Mouse (Mus musculus): ENCODE results near the gene Mlc1. TPM values are rescaled to one million over a fixed set of nuclear protein-coding genes. Genes with fewer than 3 reads are reported as not detected.

Gene Mlc1
- total RNA-seq, 2 experiments from 2014 or later = 107 TPM

GRCm38 (mm10) chr15:88979138-88979446 is 285 bp upstream of the Mlc1 start:
- TF ChIP-seq CTCF (IDR thresholded peaks at IDR 0.05) = no peak
- no peak for DNase-seq (ENCODE audit: extremely low spot score in 1 of 2, low spot score in 2 of 2)
- Histone ChIP-seq H3K4me3 (no peak overlapping the region), H3K27ac (no peak overlapping the region)
- intact Hi-C loops (cut with DNase I) = loop anchor here (1.0 kb wide), 1 partner anchor 20 kb away; no protein-coding TSS in a partner anchor

GRCm38 (mm10) chr15:88972300-88972699 is 6.5 kb downstream of the Mlc1 start:
- no peak overlapping the region for H3K27ac ChIP-seq
- no peak for TF ChIP-seq CTCF (IDR thresholded peaks at IDR 0.05)
- no peak overlapping the region for H3K4me3 ChIP-seq
- DNase-seq (ENCODE audit: extremely low spot score in 1 of 2, low spot score in 2 of 2) = no peak
- intact Hi-C loops (cut with DNase I) = no loop called here

GRCm38 (mm10) chr15:88964070-88964578 is 14.7 kb downstream of the Mlc1 start:
- intact Hi-C loops (cut with DNase I) = no loop called here
- no peak overlapping the region for H3K4me3 ChIP-seq
- H3K27ac ChIP-seq = no peak overlapping the region
- no peak for TF ChIP-seq CTCF (IDR thresholded peaks at IDR 0.05)
- DNase-seq (ENCODE audit: extremely low spot score in 1 of 2, low spot score in 2 of 2) = no peak

- no peak overlapping the region for H3K27ac ChIP-seq
- intact Hi-C loops (cut with DNase I) = no loop called here
- H3K4me3 ChIP-seq = no peak overlapping the region
- DNase-seq (ENCODE audit: extremely low spot score in 1 of 2, low spot score in 2 of 2) = no peak
- TF ChIP-seq CTCF (IDR thresholded peaks at IDR 0.05) = no peak
Observed at GRCm38 (mm10) chr15:88957522-88957921, 21.3 kb downstream of the Mlc1 start.

GRCm38 (mm10) chr15:88955342-88955741 is 23.5 kb downstream of the Mlc1 start:
- DNase-seq (ENCODE audit: extremely low spot score in 1 of 2, low spot score in 2 of 2) = no peak
- H3K4me3 ChIP-seq = no peak overlapping the region
- intact Hi-C loops (cut with DNase I) = no loop called here
- no peak overlapping the region for H3K27ac ChIP-seq
- TF ChIP-seq CTCF (IDR thresholded peaks at IDR 0.05) = no peak

GRCm38 (mm10) chr15:88954368-88955072 is 24.3 kb downstream of the Mlc1 start, which contains the start of gene Ttll8:
TSS of gene Ttll8 (minus strand) at chr15:88954418.
- Histone ChIP-seq H3K27ac (no peak within 1 kb of the TSS), H3K4me3 (peak within 1 kb of the TSS; percentile 46)
- intact Hi-C loops (cut with DNase I) = no loop called here
- no peak for DNase-seq (ENCODE audit: extremely low spot score in 1 of 2, low spot score in 2 of 2)
- TF ChIP-seq CTCF (IDR thresholded peaks at IDR 0.05) = no peak

- H3K4me3 ChIP-seq = no peak overlapping the region
- no peak for DNase-seq (ENCODE audit: extremely low spot score in 1 of 2, low spot score in 2 of 2)
- TF ChIP-seq CTCF (IDR thresholded peaks at IDR 0.05) = no peak
- intact Hi-C loops (cut with DNase I) = no loop called here
- no peak overlapping the region for H3K27ac ChIP-seq
Observed at GRCm38 (mm10) chr15:88951246-88951645, 27.6 kb downstream of the Mlc1 start.

GRCm38 (mm10) chr15:88946851-88947250 is 32.0 kb downstream of the Mlc1 start:
- TF ChIP-seq CTCF (IDR thresholded peaks at IDR 0.05) = no peak; the same call in 1 of the 2 replicates
- Histone ChIP-seq H3K4me3 (no peak overlapping the region), H3K27ac (no peak overlapping the region)
- no peak for DNase-seq (ENCODE audit: extremely low spot score in 1 of 2, low spot score in 2 of 2)
- intact Hi-C loops (cut with DNase I) = no loop called here

GRCm38 (mm10) chr15:88943896-88944551 is 34.8 kb downstream of the Mlc1 start:
- Histone ChIP-seq H3K27ac (no peak overlapping the region), H3K4me3 (no peak overlapping the region)
- intact Hi-C loops (cut with DNase I) = no loop called here
- DNase-seq (ENCODE audit: extremely low spot score in 1 of 2, low spot score in 2 of 2) = no peak
- TF ChIP-seq CTCF (IDR thresholded peaks at IDR 0.05) = no peak

GRCm38 (mm10) chr15:88942783-88943182 is 36.0 kb downstream of the Mlc1 start:
- intact Hi-C loops (cut with DNase I) = no loop called here
- Histone ChIP-seq H3K27ac (no peak overlapping the region), H3K4me3 (no peak overlapping the region)
- no peak for TF ChIP-seq CTCF (IDR thresholded peaks at IDR 0.05)
- DNase-seq (ENCODE audit: extremely low spot score in 1 of 2, low spot score in 2 of 2) = no peak

- intact Hi-C loops (cut with DNase I) = loop anchor here (10.0 kb wide), 1 partner anchor 138 kb away; the partner anchor contains the start of gene Trabd
- no peak overlapping the region for H3K4me3 ChIP-seq
- DNase-seq (ENCODE audit: extremely low spot score in 1 of 2, low spot score in 2 of 2) = no peak
- H3K27ac ChIP-seq = no peak overlapping the region
- TF ChIP-seq CTCF (IDR thresholded peaks at IDR 0.05) = no peak
Observed at GRCm38 (mm10) chr15:88937291-88937650, 41.5 kb downstream of the Mlc1 start.

- intact Hi-C loops (cut with DNase I) = loop anchor here (10.0 kb wide), 1 partner anchor 138 kb away; the partner anchor contains the start of gene Trabd
Observed at GRCm38 (mm10) chr15:88936619-88937290, 42.1 kb downstream of the Mlc1 start.

More at GRCm38 (mm10) chr15:88936619-88937290, 42.1 kb downstream of the Mlc1 start:
- no peak for TF ChIP-seq CTCF (IDR thresholded peaks at IDR 0.05)
- Histone ChIP-seq H3K27ac (no peak overlapping the region), H3K4me3 (no peak overlapping the region)
- no peak for DNase-seq (ENCODE audit: extremely low spot score in 1 of 2, low spot score in 2 of 2)
